Mouse (Mus musculus) left cerebral cortex, adult 2 months (tissue): ENCODE results near the gene Crocc. TPM values are rescaled to one million over a fixed set of nuclear protein-coding genes. Genes with fewer than 3 reads are reported as not detected.

ENCODE experiments used
- DNase-seq, 2 experiments: peaks; one replicate each; pipeline ENCODE4 v3.0.0; 2021 to 2022; ENCODE audit warnings: low spot score in 2 of 2, mixed read lengths in 1 of 2; ENCODE audit errors: extremely low spot score in 1 of 2
- H3K27ac ChIP-seq: fragments of 200-600 bp; 2 replicates; pipeline ENCODE4 v1.8.1; 2022
- H3K4me3 ChIP-seq: fragments of 200-600 bp; 2 replicates; pipeline ENCODE4 v1.8.1; 2022
- CTCF ChIP-seq: fragments of 200-600 bp; IDR thresholded peaks from 2 replicates; pipeline ENCODE4 v1.8.1; 2022; ENCODE audit warnings: antibody characterized with exemption, mild to moderate bottlenecking, moderate library complexity
- intact Hi-C: fragments of 180-260 bp; cut with DNase I; formaldehyde crosslinking; loops from one replicate; pipeline ENCODE4 v1.15.1; 2025
- total RNA-seq, 2 experiments: library from RNA; stranded (reverse); gene quantifications; 2 replicates each; pipeline ENCODE4 v1.2.3; 2021

Crocc gene
- total RNA-seq, 2 experiments from 2014 or later: 68.1 to 71.3 TPM

DNA sequence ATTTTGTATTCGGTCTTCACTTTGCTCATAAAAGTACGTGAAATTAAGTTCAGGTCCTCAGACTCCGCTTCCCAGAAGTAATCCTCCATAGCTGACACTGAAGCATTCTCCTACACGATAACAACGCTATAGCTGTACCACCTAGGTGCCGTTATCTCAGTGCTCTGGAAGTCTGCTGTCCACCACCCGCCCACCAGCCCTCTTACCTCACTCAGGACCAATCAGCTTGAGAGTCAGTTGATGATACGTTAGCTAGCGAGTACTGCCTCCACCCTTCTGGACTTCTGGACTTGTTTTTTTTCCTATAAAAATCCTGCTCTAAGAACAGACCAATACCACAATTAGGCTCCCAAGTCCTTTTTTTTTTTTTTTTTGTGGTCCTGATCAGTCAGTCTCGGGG, 26.5 kb upstream of the Crocc start:
- intact Hi-C loops: no loop called here
- H3K4me3 ChIP-seq: no peak overlapping the region
- no peak for DNase-seq
- H3K27ac ChIP-seq: no peak overlapping the region
- no peak for TF ChIP-seq CTCF

DNA sequence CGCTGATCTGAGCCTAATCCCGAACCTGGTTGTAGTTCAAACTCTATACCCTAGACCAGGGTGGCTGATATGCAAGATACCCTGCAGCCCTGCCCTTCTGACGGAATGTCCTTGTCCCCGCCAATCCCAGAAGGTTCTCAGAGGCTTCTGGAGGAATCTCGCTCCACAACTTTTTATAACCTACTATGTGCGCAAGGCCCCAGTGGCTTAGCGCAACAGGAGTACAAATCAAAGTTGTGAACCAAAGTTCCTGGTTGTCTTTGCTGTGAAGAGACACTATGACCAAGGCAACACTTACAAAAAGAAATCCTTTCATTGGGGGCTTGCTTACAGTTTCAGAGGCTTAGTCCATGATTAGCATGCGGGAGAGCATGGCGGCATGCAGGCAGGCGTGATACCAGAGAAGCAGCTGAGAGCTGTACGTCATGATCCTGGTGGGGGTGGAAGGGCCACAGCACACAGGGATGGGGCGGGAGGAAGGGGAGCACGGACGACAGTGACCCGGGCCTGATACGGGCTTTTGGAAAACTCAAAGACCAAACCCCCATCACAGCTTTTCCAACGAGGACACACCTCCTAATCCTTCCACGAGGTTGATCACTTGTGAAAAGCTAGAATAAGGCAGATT, 18.3 kb upstream of the Crocc start:
- TF ChIP-seq CTCF: no peak
- no peak for DNase-seq
- H3K4me3 ChIP-seq: no peak overlapping the region
- no peak overlapping the region for H3K27ac ChIP-seq
- intact Hi-C loops: no loop called here

DNA sequence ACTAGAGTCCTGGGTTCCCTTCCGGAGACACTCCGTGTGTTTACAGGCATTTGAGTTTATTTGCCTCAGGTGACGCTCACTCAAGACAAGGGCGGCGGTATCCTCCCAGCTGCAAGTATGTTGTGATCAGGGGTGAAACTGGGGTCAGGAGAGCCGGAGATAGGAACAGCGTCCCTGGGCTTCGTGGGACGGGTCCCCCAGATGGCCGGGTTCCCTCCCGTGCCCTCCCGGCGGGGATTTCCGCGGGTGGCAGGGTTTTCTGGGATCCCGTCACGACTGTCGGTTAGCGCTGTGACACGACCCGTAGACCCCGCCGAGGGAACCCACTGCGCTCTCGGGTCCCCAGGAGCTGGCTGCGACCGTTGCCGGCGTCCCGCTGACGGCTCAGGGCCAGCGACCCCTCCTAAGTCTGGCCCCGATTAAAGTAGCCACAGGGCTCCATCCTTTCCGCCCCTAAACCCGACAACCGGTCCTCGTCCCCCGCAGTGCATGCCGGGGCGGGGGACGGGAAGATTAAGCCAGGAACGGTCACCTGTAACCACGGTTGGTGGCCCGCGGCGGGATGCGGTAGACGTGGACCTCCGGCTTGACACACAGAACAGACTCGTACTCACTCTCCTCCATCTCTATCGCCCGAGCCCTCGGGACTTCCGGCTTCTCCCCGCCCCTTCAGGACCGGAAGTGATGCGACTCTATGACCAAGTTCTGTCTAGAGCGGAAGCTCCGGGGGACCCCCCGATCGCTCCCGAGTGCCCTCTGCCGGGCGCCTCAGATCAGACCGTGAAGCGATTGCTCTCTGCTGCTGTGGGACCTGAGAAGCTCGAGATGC, 17.5 kb upstream of the Crocc start, which contains the start of gene Necap2:
Gene Necap2, minus strand, starts transcription at position 677 of the 829 bp plus-strand sequence.
- H3K27ac ChIP-seq: peak within 1 kb of the TSS; percentile 93
- peak; percentile 94 for DNase-seq
- TF ChIP-seq CTCF: peak; percentile 98
- intact Hi-C loops: no loop called here
- H3K4me3 ChIP-seq: peak within 1 kb of the TSS; percentile 95

DNA sequence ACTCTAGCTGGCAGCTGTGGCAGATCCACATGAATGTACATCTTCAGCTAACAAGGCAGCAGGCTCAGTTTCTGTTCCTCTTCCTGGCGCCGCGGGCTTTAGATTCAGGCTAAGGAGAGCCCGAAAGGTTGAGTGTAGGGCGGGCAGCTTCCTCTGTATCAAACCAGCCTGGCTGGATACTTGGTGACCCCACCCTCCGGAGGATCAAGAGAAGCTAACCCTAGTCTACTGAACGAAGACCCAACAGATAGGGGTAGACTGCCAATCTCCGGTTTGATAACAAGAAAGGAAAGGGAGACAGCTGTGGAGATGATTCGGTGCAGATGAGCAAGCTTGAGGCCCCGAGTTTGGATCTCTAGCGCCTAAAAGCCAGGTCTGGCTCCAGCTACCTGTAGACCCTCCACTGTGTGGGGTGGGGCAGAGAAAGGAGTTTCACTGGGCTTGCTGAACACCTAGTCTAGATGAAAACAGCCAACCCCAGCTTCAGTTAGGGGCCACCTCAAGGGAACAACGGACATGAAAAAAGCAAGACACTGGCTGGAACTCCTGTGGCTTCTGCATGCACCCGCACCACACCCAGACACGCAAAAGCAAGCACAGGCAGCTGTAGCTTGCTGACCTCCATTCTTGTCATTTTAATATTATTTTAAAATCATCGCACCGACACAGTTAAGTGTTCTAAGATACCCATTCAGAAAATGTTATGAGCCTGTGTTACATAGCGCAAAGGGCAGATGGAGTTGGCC, 16.6 kb upstream of the Crocc start:
- intact Hi-C loops: no loop called here
- Histone ChIP-seq H3K27ac (peak overlapping the region; percentile 1; the same call in 1 of the 2 replicates), H3K4me3 (peak overlapping the region; percentile 95)
- TF ChIP-seq CTCF: no peak
- DNase-seq: no peak

DNA sequence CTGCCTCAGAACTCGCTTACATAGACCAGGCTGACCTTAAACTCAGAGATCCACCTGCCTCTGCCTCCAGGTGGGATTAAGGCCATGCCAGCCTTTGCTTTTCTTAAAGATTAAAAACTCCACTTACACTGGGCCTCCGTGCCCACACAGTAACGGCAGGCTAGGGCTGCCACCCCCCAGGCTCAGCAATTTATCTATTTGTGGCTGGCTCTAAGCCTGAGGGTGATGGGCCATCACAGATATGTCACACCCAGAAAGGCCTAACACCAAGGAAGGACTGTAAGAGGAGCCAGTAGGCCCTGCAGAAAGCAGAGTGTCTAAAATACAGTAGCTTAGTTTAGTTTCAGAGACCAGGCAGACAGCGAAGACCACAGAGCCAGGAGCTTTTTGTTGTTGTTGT, 13.8 kb upstream of the Crocc start:
- Histone ChIP-seq H3K4me3 (0 out of 2 replicates have a peak overlapping the region, but pooled peaks have one; percentile 1), H3K27ac (peak overlapping the region; percentile 69)
- DNase-seq: no peak
- TF ChIP-seq CTCF: no peak
- intact Hi-C loops: no loop called here

DNA sequence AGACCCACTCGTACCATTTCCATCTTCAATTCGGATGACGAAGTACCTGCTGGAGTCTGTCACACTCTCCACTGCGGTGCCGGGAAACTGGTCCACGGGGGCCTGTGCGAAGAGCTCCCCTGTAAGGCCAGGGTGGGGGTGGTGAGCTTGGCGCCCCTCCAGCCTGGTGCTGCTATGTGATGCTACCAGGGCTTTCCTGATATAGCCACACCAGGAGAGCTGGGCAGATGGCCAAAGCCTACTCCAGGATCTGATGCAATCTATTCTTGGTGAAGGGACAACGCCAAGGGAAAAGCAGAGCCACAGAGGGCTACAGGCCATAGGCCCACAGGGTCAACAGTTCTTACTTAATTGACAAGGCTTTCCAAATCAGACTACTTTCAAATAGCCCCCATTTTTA, 13.3 kb upstream of the Crocc start:
- Histone ChIP-seq H3K27ac (peak overlapping the region; percentile 69), H3K4me3 (0 out of 2 replicates have a peak overlapping the region, but pooled peaks have one; percentile 1)
- TF ChIP-seq CTCF: no peak
- intact Hi-C loops: no loop called here
- peak; percentile 64 to 78 for DNase-seq

GRCm38 (mm10) chr4:141072502-141072901, 12.2 kb upstream of the Crocc start:
- Histone ChIP-seq H3K27ac (no peak overlapping the region), H3K4me3 (no peak overlapping the region)
- DNase-seq: no peak
- intact Hi-C loops: no loop called here
- no peak for TF ChIP-seq CTCF

GRCm38 (mm10) chr4:141069731-141070130, 9.4 kb upstream of the Crocc start:
- peak; percentile 38 to 54 for DNase-seq
- H3K27ac ChIP-seq: no peak overlapping the region
- peak; percentile 88 for TF ChIP-seq CTCF
- intact Hi-C loops: no loop called here
- no peak overlapping the region for H3K4me3 ChIP-seq

- no peak overlapping the region for H3K4me3 ChIP-seq
- intact Hi-C loops: no loop called here
- no peak overlapping the region for H3K27ac ChIP-seq
- TF ChIP-seq CTCF: no peak
- DNase-seq: no peak
Observed at GRCm38 (mm10) chr4:141068655-141069054, 8.3 kb upstream of the Crocc start.

- TF ChIP-seq CTCF: no peak
- intact Hi-C loops: no loop called here
- Histone ChIP-seq H3K27ac (no peak overlapping the region), H3K4me3 (no peak overlapping the region)
- DNase-seq: no peak
Observed at GRCm38 (mm10) chr4:141067516-141068046, 7.2 kb upstream of the Crocc start.

- intact Hi-C loops: no loop called here
- DNase-seq: no peak
- TF ChIP-seq CTCF: no peak
- Histone ChIP-seq H3K4me3 (no peak overlapping the region), H3K27ac (no peak overlapping the region)
Observed at GRCm38 (mm10) chr4:141066709-141067515, 6.6 kb upstream of the Crocc start.
